Mouse (Mus musculus) CD8-positive naive resting alpha-beta T cell, adult 2 months (primary cell): Measurements from ENCODE around the gene Nup188.

Source experiments
- DNase-seq, 2 experiments: peaks; one replicate each; pipeline ENCODE4 v3.0.0; 2022; ENCODE audit warnings: low read depth in 2 of 2, low spot score in 2 of 2

Nup188 gene

GRCm38 (mm10) chr2:30380564-30381376 is 94.6 kb downstream of the Nup188 start:
- DNase-seq: no peak

GRCm38 (mm10) chr2:30381377-30381725 is 95.2 kb downstream of the Nup188 start:
- DNase-seq: no peak

- no peak for DNase-seq
These were observed 98.6 kb downstream of the Nup188 start for GRCm38 (mm10) chr2:30384814-30385213.

- no peak for DNase-seq
These were observed 99.4 kb downstream of the Nup188 start for GRCm38 (mm10) chr2:30385591-30385990.

- DNase-seq: no peak
These were observed 100.7 kb downstream of the Nup188 start for GRCm38 (mm10) chr2:30386913-30387312.

- no peak for DNase-seq
These were observed 102.8 kb downstream of the Nup188 start for GRCm38 (mm10) chr2:30389000-30389399.

- peak; percentile 97 for DNase-seq
These were observed 105.9 kb downstream of the Nup188 start, which contains the start of gene Dolpp1 for GRCm38 (mm10) chr2:30392114-30392576. TSS of gene Dolpp1 (plus strand) at chr2:30392254.

- DNase-seq: peak; percentile 19 to 25
These were observed 106.6 kb downstream of the Nup188 start for GRCm38 (mm10) chr2:30392577-30393369.

- DNase-seq: no peak
These were observed 107.1 kb downstream of the Nup188 start for GRCm38 (mm10) chr2:30393370-30393656.
